Mouse (Mus musculus) spleen, adult 2 months (tissue): ENCODE measurements around the gene Ift52.

Experiments
- CTCF ChIP-seq: fragments of 200-500 bp; IDR thresholded peaks from 2 replicates; pipeline ENCODE4 v1.5.1; 2011; ENCODE audit warnings: mild to moderate bottlenecking, inconsistent platforms; ENCODE audit not compliant: insufficient read depth, insufficient read length, insufficient replicate concordance; ENCODE audit errors: extremely low read depth
- POLR2A ChIP-seq: fragments of 200-500 bp; IDR thresholded peaks from 2 replicates; pipeline ENCODE4 v1.6.1; 2011; ENCODE audit warnings: low read depth, low read length, inconsistent platforms

- peak; percentile 30; the same call in 1 of the 2 replicates for TF ChIP-seq CTCF
- TF ChIP-seq POLR2A: no peak
Observed at GRCm38 (mm10) chr2:163089475-163090123, 72.4 kb downstream of the Ift52 start.
